Mouse (Mus musculus) thymus, postnatal 25 days (tissue): ENCODE measurements around the gene Saysd1.

Experiments
- DNase-seq: peaks from one replicate; pipeline ENCODE4 v3.0.0; 2022

Gene Saysd1

GRCm38 (mm10) chr14:20158727-20159681 lies 20.7 kb upstream of the Saysd1 start:
- no peak for DNase-seq

- DNase-seq, result no peak
Observed at GRCm38 (mm10) chr14:20157595-20157994, 19.3 kb upstream of the Saysd1 start.

GRCm38 (mm10) chr14:20155718-20156117 lies 17.4 kb upstream of the Saysd1 start:
- no peak for DNase-seq

- no peak for DNase-seq
Observed at GRCm38 (mm10) chr14:20154937-20155336, 16.6 kb upstream of the Saysd1 start.

- DNase-seq, result no peak
Observed at GRCm38 (mm10) chr14:20154245-20154644, 15.9 kb upstream of the Saysd1 start.

GRCm38 (mm10) chr14:20149127-20150080 lies 11.1 kb upstream of the Saysd1 start:
- DNase-seq, result no peak

GRCm38 (mm10) chr14:20148514-20148913 lies 10.2 kb upstream of the Saysd1 start:
- no peak for DNase-seq

GRCm38 (mm10) chr14:20147854-20148253 lies 9.5 kb upstream of the Saysd1 start:
- no peak for DNase-seq

- no peak for DNase-seq
Observed at GRCm38 (mm10) chr14:20144093-20144492, 5.8 kb upstream of the Saysd1 start.

GRCm38 (mm10) chr14:20134965-20135671 lies 3.2 kb downstream of the Saysd1 start:
- no peak for DNase-seq

- no peak for DNase-seq
Observed at GRCm38 (mm10) chr14:20128162-20128561, 10.2 kb downstream of the Saysd1 start.

- DNase-seq, result no peak
Observed at GRCm38 (mm10) chr14:20127406-20128087, 10.8 kb downstream of the Saysd1 start.

GRCm38 (mm10) chr14:20120868-20121267 lies 17.5 kb downstream of the Saysd1 start:
- peak; percentile 76 for DNase-seq

- DNase-seq, result no peak
Observed at GRCm38 (mm10) chr14:20120012-20120411, 18.3 kb downstream of the Saysd1 start.

- no peak for DNase-seq
Observed at GRCm38 (mm10) chr14:20116149-20116605, 22.2 kb downstream of the Saysd1 start.

- peak; percentile 22 for DNase-seq
Observed at GRCm38 (mm10) chr14:20114951-20115350, 23.4 kb downstream of the Saysd1 start.

- peak; percentile 83 for DNase-seq
Observed at GRCm38 (mm10) chr14:20113964-20114363, 24.4 kb downstream of the Saysd1 start.

- no peak for DNase-seq
Observed at GRCm38 (mm10) chr14:20113189-20113961, 25.0 kb downstream of the Saysd1 start.

- DNase-seq, result no peak
Observed at GRCm38 (mm10) chr14:20112218-20112617, 26.1 kb downstream of the Saysd1 start.

- DNase-seq, result no peak
Observed at GRCm38 (mm10) chr14:20110945-20111344, 27.4 kb downstream of the Saysd1 start.

GRCm38 (mm10) chr14:20106271-20106670 lies 32.1 kb downstream of the Saysd1 start:
- no peak for DNase-seq
